Mouse (Mus musculus) left cerebral cortex, postnatal 4 days (tissue): ENCODE data around the gene Zfp462. TPM values are rescaled to one million over a fixed set of nuclear protein-coding genes. Genes with fewer than 3 reads are reported as not detected.
A peak's percentile ranks its signal among the peaks of the same experiment; 100 is the strongest.

Experiments used
- DNase-seq: peaks from one replicate; pipeline ENCODE4 v3.0.0-alpha.2; 2022
- intact Hi-C: fragments of 180-260 bp; cut with DNase I; formaldehyde crosslinking; loops from one replicate; pipeline ENCODE4 v1.15.1; 2025
- total RNA-seq, 2 experiments: library from RNA; stranded (reverse); gene quantifications; 2 replicates each; pipeline ENCODE4 v1.2.3; 2021

The Zfp462 gene
- total RNA-seq, 2 experiments from 2014 or later, result 140 to 143 TPM

DNA sequence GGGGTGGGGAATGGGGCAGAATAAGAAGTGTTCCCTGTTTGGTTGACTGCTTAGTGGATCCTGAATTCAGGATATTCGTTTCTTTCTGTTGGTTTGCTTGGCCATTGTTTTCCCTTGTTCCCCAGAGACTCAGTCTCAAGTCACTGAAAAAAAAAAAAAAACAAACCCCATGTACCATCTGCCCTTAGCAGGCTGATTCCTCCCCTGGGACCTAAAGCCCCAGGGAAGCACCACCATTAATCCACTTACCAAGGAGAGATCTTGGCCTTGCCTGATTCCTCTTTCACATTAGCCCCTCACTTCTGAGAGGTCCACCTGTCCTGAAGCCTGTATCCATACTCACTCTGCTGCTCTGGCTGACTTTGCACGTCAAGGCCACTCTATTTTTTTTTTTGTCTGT lies 152.3 kb downstream of the Zfp462 start:
- intact Hi-C loops, result no loop called here

DNA sequence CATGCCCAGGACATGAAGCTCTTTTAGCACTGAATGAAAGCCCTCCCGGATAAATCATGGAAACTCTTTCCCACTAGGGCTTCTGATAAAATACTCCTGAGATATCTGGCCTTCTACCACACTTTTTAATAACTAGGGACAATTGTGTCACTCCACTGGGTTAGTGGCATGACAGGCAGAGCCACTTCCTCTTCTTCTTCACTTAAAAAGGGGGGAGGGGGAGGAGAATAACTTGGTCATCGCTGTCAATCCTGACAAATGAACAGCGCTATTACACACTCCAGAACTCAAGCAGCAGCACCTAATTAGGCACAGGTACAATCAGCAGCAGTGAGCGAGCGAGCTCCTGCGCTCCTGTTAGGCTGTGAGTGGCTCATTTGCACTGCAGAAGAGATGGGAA lies 153.5 kb downstream of the Zfp462 start:
- DNase-seq, result no peak
- intact Hi-C loops, result no loop called here

More for the DNA sequence above, 152.3 kb downstream of the Zfp462 start:
- DNase-seq, result no peak

DNA sequence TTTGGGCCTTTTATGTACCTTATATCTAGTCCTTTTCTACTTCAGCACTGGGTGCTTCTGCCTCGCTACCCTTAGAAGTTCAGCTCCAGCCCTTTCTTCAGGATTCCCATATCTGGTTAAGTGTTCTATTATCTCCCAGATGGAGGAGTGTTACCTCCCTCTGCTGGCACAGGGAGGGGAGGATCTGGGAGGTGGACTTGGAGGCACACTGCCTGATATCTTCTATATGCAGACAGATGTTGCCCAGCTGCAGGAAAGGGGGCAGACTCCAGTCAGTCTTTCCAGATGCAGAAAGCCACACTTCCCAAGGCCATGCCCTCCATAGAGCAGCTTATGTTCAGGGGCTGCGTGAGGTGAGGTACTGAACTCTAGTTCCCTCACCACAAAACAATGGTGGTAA lies 156.0 kb downstream of the Zfp462 start:
- intact Hi-C loops, result no loop called here
- DNase-seq, result no peak

DNA sequence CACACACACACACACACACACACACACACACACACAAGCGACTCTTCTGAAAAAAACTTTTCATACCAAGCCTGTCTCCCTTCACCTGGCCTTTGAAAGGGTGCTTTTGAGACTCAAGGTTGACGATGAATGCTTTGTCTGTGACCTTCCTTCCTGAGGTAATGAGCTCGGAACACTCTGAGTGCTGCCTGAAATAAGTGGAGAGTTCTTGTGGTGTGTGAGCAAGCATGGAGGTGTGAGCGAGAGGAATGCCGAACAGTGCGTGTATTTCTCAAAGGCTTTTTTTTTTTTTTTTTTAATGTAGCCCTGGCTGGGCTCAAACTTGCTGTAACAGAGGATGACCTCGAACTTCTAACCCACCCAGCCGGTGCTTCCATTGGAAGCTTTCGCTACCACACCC lies 156.8 kb downstream of the Zfp462 start:
- DNase-seq, result no peak
- intact Hi-C loops, result no loop called here

DNA sequence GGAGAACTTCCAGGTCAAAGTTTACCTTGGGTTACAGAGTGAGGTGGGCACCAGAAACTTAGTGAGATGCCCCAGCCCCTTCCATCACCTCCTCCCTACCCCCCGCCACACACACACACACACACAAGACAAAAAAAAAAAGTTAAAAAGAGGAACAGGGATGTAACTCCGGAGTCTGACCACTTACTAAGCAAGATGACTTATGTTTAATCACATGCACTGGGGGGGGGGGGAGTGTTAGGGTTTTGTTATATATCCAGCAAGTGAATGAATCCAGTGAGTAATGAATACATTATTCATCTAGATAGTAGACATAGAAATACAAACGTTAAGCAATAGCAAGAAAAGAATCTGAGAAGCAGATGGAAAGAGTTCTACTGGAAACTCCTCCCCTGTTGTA lies 157.5 kb downstream of the Zfp462 start:
- DNase-seq, result no peak
- intact Hi-C loops, result no loop called here

DNA sequence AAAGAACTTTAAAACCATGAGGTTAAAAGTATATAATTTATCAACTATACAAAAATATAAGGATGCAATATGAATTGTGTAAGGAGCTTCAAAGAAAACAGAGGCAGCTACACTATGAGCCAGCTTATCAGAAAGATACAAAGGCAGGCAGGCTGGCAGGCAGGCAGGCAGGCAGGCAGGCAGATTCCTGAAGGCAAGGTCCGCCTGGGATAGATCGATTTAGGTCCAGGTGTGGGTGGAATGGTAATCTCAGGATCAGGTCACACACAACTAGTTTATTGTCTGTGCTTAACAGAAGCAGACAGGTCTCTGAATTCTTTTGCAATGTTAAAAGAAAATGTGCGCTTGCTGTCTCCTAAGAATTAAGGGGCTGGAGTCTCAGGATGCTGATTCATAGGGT lies 158.7 kb downstream of the Zfp462 start:
- DNase-seq, result no peak
- intact Hi-C loops, result no loop called here

DNA sequence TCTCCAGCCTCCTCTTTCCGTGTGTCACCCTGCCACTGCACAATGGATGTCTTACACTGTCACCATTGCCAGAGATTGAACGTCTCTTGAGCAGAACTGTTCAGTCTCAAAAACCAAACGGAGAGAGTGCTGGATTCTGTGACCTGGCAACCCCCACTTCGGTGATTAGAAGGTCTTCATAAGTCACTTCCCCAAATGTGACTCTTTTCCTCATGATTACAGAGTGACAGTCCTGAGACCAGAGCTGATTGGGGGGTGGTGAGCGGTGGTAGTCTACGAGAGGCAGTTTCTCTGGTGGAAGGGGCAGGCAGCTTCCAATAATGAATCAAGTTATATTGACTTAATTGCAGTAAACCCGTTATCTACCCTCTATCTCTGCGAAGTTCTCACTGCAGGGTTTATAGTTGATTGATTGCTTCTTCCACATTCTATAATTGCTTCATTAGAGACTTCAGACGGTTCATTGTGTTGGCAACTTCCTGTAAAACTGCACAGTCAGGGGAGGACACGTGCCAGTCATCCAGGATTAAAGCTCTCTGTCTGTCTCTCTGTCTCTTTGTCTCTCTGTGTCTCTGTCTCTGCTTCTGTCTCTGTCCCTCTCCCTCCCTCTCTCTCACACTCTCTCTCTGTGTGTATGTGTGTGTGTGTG lies 173.1 kb downstream of the Zfp462 start:
- no peak for DNase-seq
- intact Hi-C loops, result no loop called here

DNA sequence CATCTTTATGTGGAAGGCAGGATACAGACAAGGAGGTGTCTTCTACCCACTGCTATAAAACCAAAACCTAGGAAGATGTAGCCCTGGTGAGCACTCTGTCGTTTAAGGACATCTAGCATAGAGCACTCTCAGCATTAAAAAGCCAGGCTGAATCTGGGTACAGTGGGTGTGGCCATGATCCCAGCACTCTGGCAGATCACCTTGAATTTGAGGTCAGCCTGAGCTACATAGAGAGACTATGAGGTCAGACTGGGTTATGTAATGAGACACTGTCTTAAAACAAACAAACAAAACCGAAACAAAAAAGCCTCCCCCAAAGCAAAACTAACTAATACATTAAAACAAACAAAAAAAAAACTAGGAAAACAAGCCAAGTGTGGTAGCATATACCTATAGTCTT lies 176.3 kb downstream of the Zfp462 start:
- no peak for DNase-seq
- intact Hi-C loops, result no loop called here

DNA sequence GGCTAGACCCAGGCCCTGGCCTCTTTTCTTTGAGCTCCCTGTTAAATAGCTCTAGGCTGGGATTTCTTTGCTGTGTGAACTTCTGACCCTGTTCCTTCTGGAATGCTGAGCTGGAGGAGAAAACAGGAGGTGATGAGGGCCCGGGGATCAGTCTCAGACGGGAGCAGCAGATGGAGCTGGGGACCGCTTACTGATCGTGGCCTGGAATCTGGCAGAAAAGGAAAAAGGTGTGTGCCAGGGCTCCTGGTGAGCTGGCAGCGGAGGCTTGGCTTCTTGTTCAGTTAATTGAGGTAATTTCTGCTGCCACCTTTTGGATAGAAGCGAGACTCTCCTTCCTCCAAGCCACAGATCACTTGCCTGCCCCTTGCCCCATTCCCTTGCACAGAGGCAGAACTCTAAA lies 177.1 kb downstream of the Zfp462 start:
- intact Hi-C loops, result no loop called here
- DNase-seq, result peak; percentile 79

DNA sequence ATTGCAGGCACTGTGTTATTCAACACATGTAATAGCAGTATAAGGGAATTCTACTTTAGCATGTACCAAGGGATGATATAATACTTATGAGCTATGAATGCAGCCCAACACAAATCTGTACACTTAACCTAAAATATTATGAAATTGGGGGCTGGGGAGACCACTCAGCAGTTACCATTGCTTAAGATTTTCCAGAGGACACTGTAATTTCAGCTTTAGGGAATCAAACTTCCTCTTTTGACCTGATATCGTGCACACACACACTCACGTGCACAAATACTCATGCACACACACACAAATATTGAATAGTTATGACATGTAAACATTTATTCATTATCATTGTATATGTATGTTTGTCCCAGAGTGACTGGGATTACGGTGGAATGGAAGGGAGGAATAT lies 179.3 kb downstream of the Zfp462 start:
- no peak for DNase-seq
- intact Hi-C loops, result no loop called here

DNA sequence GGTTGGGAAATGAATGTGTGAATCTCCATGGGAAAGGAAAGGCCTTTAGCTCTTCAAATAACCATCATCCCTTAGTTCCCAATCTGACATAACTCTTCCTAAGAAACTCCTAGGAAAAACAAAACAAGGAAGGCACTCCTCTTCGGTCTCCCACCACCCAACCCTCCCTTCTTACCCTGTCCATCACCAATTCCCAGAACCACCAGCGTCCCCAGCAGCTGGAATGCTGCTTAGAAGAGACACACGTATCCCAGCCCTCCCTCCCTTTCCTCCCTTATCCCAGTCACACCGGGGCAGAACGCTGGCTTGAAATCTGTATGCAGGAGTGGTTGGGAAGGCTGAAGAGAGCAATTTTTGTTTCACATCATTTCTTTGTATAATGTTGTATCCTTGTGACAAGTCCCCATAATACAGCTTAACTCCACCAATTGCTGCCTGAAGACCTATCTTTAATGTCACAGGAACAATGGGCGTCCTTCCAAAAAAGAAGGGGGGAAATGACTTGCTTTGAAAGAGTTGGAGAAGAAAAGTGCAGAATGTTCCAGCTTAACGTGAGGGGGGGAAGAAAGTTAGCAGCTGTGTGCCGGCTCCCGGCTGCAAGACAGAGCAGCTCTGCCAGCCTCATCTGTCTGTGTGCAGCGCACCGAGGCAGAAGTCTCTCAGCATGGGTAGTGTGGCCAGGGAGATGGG lies 180.3 kb downstream of the Zfp462 start:
- intact Hi-C loops, result no loop called here
- peak; percentile 45 for DNase-seq

DNA sequence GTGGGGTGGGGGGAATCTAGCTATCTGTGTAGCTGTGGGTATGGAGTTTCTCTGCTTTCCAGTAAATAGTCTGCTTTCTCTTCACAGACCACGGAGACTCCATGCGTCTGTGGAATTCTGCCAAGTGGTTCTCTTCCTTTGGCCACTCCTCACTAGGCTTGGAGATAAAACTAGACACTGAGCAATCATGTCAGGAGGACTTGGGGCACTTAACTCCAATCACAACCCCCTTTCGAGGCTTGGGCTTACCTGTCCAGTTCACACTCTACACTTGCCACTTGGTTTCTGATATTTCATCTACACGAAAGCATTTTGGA lies 180.8 kb downstream of the Zfp462 start:
- no peak for DNase-seq
- intact Hi-C loops, result no loop called here

DNA sequence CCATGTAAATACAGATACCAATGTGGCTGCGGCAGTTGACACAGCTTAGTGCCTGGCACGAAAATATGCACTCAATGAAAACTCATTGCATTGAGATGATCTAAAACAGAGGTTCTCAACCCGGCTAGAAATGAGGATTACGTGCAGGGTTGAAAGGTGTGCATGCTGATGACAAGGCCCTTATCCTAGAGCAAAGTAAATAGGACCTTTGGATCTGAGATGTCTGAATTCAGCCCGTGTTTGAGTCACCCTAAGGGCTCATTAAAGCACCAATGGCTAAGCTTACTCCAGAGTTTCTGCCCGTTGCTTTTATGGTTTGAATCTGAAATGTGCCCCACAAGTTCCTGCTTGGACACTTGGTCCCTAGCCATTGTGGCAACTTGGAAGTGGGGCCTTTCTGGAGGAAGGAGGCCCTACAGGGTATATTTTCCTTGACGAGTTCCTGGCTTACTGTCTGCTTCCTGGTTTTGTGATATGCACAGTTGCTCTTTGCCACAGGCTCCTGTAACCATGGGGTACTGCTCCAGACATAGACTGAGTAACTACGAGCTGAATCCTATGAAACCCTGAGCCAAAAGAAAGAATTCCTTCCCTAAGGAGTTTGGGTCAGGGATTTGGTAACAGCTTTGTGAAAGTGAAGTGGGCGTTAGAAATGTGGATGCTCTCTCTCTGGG lies 182.5 kb downstream of the Zfp462 start:
- intact Hi-C loops, result no loop called here
- DNase-seq, result no peak

DNA sequence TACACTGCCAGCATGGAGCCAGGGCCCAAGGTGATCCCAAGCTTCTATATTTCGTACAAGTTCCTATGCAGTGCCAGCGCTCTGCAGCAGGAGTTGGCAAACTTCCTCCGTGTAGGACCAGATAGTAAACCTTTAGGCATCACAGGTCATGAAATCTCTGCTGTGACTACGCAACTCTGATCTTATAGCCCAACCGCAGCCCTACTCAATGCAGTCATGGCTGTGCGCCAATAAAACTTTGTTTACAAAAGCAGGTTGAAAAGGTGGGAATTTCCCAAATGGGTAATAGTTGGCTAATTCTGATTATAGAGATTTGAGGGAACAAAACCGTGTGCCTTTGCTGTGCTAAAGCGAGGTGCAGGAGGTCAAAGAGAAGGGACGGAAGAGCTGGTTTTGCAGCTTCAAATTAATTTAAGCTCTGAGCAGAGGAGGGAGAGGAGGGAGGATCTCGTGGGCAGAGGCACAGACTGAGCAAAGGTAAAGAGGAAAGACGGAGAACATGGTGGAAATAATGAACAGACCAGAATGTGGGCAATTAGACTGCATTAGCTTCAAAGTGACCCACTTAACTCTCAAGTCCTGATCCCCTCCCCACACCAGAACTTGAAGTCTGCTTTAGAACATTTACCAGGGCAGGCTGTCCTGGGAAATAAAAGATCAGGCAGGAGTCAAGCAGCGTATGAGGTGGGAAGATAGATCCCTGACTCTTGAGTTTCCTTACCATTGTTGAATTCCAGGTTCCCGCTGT lies 183.4 kb downstream of the Zfp462 start:
- intact Hi-C loops, result no loop called here
- no peak for DNase-seq
